Mouse (Mus musculus) liver, embryonic 14.5 days (tissue): ENCODE results near the gene Triap1.

ENCODE experiments used
- CTCF ChIP-seq: IDR thresholded peaks from 2 replicates; pipeline ENCODE4 v1.5.1; 2016; ENCODE audit warnings: antibody characterized with exemption, low read depth, control low read depth
- EP300 ChIP-seq: IDR thresholded peaks from 2 replicates; pipeline ENCODE4 v1.6.1; 2016; ENCODE audit warnings: antibody characterized with exemption, low read depth

- TF ChIP-seq CTCF (no peak), EP300 (peak; percentile 83)
Observed at GRCm38 (mm10) chr5:115333626-115334025, 7.4 kb upstream of the Triap1 start.
